Mouse (Mus musculus): ENCODE data around the gene Emilin1. TPM values are rescaled to one million over a fixed set of nuclear protein-coding genes. Genes with fewer than 3 reads are reported as not detected.

Gene Emilin1
- total RNA-seq, 1 experiment, result 16.6 TPM

GRCm38 (mm10) chr5:30963916-30964315 is 50.7 kb downstream of the Emilin1 start:
- H3K27ac ChIP-seq (ENCODE audit: insufficient read depth, low read depth, low read length, poor library complexity, severe bottlenecking), result no peak overlapping the region
- no peak for DNase-seq (ENCODE audit: low read depth, low spot score)
- 0 out of 2 replicates have a peak, but pooled peaks cover under 1% of the 10 kb centered on the region for H3K36me3 ChIP-seq (ENCODE audit: control insufficient read depth, insufficient read depth, low read length, poor library complexity, severe bottlenecking)
- TF ChIP-seq CHD2 (IDR thresholded peaks at IDR 0.05; ENCODE audit: low read depth, low read length) (no peak), MAFK (IDR thresholded peaks at IDR 0.05; ENCODE audit: insufficient read depth, low read depth, low read length) (no peak), ZNF384 (IDR thresholded peaks at IDR 0.05; ENCODE audit: low read depth, low read length) (no peak), ZC3H11A (IDR thresholded peaks at IDR 0.05; ENCODE audit: borderline replicate concordance, low read depth, low read length) (no peak), HCFC1 (IDR thresholded peaks at IDR 0.05; ENCODE audit: borderline replicate concordance, insufficient read depth, low read length) (no peak)
- H3K9me3 ChIP-seq (ENCODE audit: control insufficient read depth, insufficient read depth, low read depth, low read length), result no peaks in the 10 kb centered on the region
- H3K4me1 ChIP-seq (ENCODE audit: control insufficient read depth in 2 of 2, insufficient read depth in 2 of 2, low read length in 2 of 2, poor library complexity in 1 of 2), result no peaks in the 10 kb centered on the region
- H3K4me3 ChIP-seq (ENCODE audit: insufficient read depth in 1 of 2, low read depth in 1 of 2, low read length in 2 of 2, poor library complexity in 1 of 2, severe bottlenecking in 1 of 2), result no peak overlapping the region
- in situ Hi-C loops (cut with MboI; ENCODE audit: low sequenced_read_pairs in 2 of 2, unreplicated experiment in 2 of 2), result no loop called here
- no peak overlapping the region for H3K9ac ChIP-seq (ENCODE audit: insufficient read depth, low read depth, low read length, poor library complexity, severe bottlenecking)

- Histone ChIP-seq H3K27ac (ENCODE audit: insufficient read depth, low read depth, low read length, poor library complexity, severe bottlenecking) (no peak overlapping the region), H3K4me3 (ENCODE audit: insufficient read depth in 1 of 2, low read depth in 1 of 2, low read length in 2 of 2, poor library complexity in 1 of 2, severe bottlenecking in 1 of 2) (no peak overlapping the region), H3K9ac (ENCODE audit: insufficient read depth, low read depth, low read length, poor library complexity, severe bottlenecking) (no peak overlapping the region), H3K36me3 (ENCODE audit: control insufficient read depth, insufficient read depth, low read length, poor library complexity, severe bottlenecking) (no peaks in the 10 kb centered on the region), H3K9me3 (ENCODE audit: control insufficient read depth, insufficient read depth, low read depth, low read length) (no peaks in the 10 kb centered on the region), H3K4me1 (ENCODE audit: control insufficient read depth in 2 of 2, insufficient read depth in 2 of 2, low read length in 2 of 2, poor library complexity in 1 of 2) (no peaks in the 10 kb centered on the region)
- no peak for DNase-seq (ENCODE audit: low read depth, low spot score)
- in situ Hi-C loops (cut with MboI; ENCODE audit: low sequenced_read_pairs in 2 of 2, unreplicated experiment in 2 of 2), result no loop called here
- TF ChIP-seq ZC3H11A (IDR thresholded peaks at IDR 0.05; ENCODE audit: borderline replicate concordance, low read depth, low read length) (no peak), ZNF384 (IDR thresholded peaks at IDR 0.05; ENCODE audit: low read depth, low read length) (no peak), CHD2 (IDR thresholded peaks at IDR 0.05; ENCODE audit: low read depth, low read length) (no peak), HCFC1 (IDR thresholded peaks at IDR 0.05; ENCODE audit: borderline replicate concordance, insufficient read depth, low read length) (no peak), MAFK (IDR thresholded peaks at IDR 0.05; ENCODE audit: insufficient read depth, low read depth, low read length) (no peak)
Measured at GRCm38 (mm10) chr5:30966189-30966588, 53.0 kb downstream of the Emilin1 start.

- in situ Hi-C loops (cut with MboI; ENCODE audit: low sequenced_read_pairs in 2 of 2, unreplicated experiment in 2 of 2), result no loop called here
- no peak within 1 kb of the TSS for H3K27ac ChIP-seq (ENCODE audit: insufficient read depth, low read depth, low read length, poor library complexity, severe bottlenecking)
- H3K9me3 ChIP-seq (ENCODE audit: control insufficient read depth, insufficient read depth, low read depth, low read length), result no peaks in the 10 kb centered on the region
- TF ChIP-seq CHD2 (IDR thresholded peaks at IDR 0.05; ENCODE audit: low read depth, low read length) (no peak), ZNF384 (IDR thresholded peaks at IDR 0.05; ENCODE audit: low read depth, low read length) (no peak), ZC3H11A (IDR thresholded peaks at IDR 0.05; ENCODE audit: borderline replicate concordance, low read depth, low read length) (no peak), HCFC1 (IDR thresholded peaks at IDR 0.05; ENCODE audit: borderline replicate concordance, insufficient read depth, low read length) (no peak), MAFK (IDR thresholded peaks at IDR 0.05; ENCODE audit: insufficient read depth, low read depth, low read length) (no peak)
- H3K36me3 ChIP-seq (ENCODE audit: control insufficient read depth, insufficient read depth, low read length, poor library complexity, severe bottlenecking), result no peaks in the 10 kb centered on the region
- no peak within 1 kb of the TSS for H3K9ac ChIP-seq (ENCODE audit: insufficient read depth, low read depth, low read length, poor library complexity, severe bottlenecking)
- no peak within 1 kb of the TSS for H3K4me3 ChIP-seq (ENCODE audit: insufficient read depth in 1 of 2, low read depth in 1 of 2, low read length in 2 of 2, poor library complexity in 1 of 2, severe bottlenecking in 1 of 2)
- no peak for DNase-seq (ENCODE audit: low read depth, low spot score)
- H3K4me1 ChIP-seq (ENCODE audit: control insufficient read depth in 2 of 2, insufficient read depth in 2 of 2, low read length in 2 of 2, poor library complexity in 1 of 2), result no peaks in the 10 kb centered on the region
Measured at GRCm38 (mm10) chr5:30968416-30968815, 55.2 kb downstream of the Emilin1 start, which contains the start of gene Tcf23. Gene Tcf23 (plus strand): TSS chr5:30968662.

GRCm38 (mm10) chr5:30969440-30969839 is 56.2 kb downstream of the Emilin1 start:
- Histone ChIP-seq H3K4me3 (ENCODE audit: insufficient read depth in 1 of 2, low read depth in 1 of 2, low read length in 2 of 2, poor library complexity in 1 of 2, severe bottlenecking in 1 of 2) (no peak overlapping the region), H3K4me1 (ENCODE audit: control insufficient read depth in 2 of 2, insufficient read depth in 2 of 2, low read length in 2 of 2, poor library complexity in 1 of 2) (no peaks in the 10 kb centered on the region)
- no peak for DNase-seq (ENCODE audit: low read depth, low spot score)

More at GRCm38 (mm10) chr5:30969440-30969839, 56.2 kb downstream of the Emilin1 start:
- TF ChIP-seq HCFC1 (IDR thresholded peaks at IDR 0.05; ENCODE audit: borderline replicate concordance, insufficient read depth, low read length) (no peak), ZC3H11A (IDR thresholded peaks at IDR 0.05; ENCODE audit: borderline replicate concordance, low read depth, low read length) (no peak), CHD2 (IDR thresholded peaks at IDR 0.05; ENCODE audit: low read depth, low read length) (no peak), ZNF384 (IDR thresholded peaks at IDR 0.05; ENCODE audit: low read depth, low read length) (no peak), MAFK (IDR thresholded peaks at IDR 0.05; ENCODE audit: insufficient read depth, low read depth, low read length) (no peak)
- H3K36me3 ChIP-seq (ENCODE audit: control insufficient read depth, insufficient read depth, low read length, poor library complexity, severe bottlenecking), result no peaks in the 10 kb centered on the region
- no peak overlapping the region for H3K9ac ChIP-seq (ENCODE audit: insufficient read depth, low read depth, low read length, poor library complexity, severe bottlenecking)
- H3K27ac ChIP-seq (ENCODE audit: insufficient read depth, low read depth, low read length, poor library complexity, severe bottlenecking), result no peak overlapping the region
- H3K9me3 ChIP-seq (ENCODE audit: control insufficient read depth, insufficient read depth, low read depth, low read length), result no peaks in the 10 kb centered on the region
- in situ Hi-C loops (cut with MboI; ENCODE audit: low sequenced_read_pairs in 2 of 2, unreplicated experiment in 2 of 2), result no loop called here

Other genes with a start within 250 kb of the Emilin1 start
- 102 and 146 TPM in 2 replicates for gene Cenpa, start 246.6 kb upstream of the Emilin1 start, total RNA-seq (2012; rRNA removed)
- 5.3 and 12.4 TPM in 2 replicates for gene Dpysl5, start 201.8 kb upstream of the Emilin1 start, total RNA-seq (2012; rRNA removed)
- 2.3 and 3.8 TPM in 2 replicates for gene Mapre3, start 98.8 kb upstream of the Emilin1 start, total RNA-seq (2012; rRNA removed)
- gene Tmem214, start 45.4 kb upstream of the Emilin1 start, total RNA-seq (2012; rRNA removed), result 66.9 and 90.3 TPM in 2 replicates
- 17.0 and 19.7 TPM in 2 replicates for gene Agbl5, start 24.7 kb upstream of the Emilin1 start, total RNA-seq (2012; rRNA removed)
- gene Ost4, start 5.6 kb upstream of the Emilin1 start, total RNA-seq (2012; rRNA removed), result 203 and 229 TPM in 2 replicates
- 14.9 and 21.2 TPM in 2 replicates for gene Khk, start 8.0 kb downstream of the Emilin1 start, total RNA-seq (2012; rRNA removed)
- 14.7 and 21.5 TPM in 2 replicates for gene Cgref1, start 32.2 kb downstream of the Emilin1 start, total RNA-seq (2012; rRNA removed)
- gene Preb, start 47.0 kb downstream of the Emilin1 start, total RNA-seq (2012; rRNA removed), result 94.2 and 96.4 TPM in 2 replicates
- gene Tcf23, start 55.3 kb downstream of the Emilin1 start, total RNA-seq (2012; rRNA removed), result 0.05 and 0.27 TPM in 2 replicates
- gene Atraid, start 134.9 kb downstream of the Emilin1 start, total RNA-seq (2012; rRNA removed), result 53.7 and 64.5 TPM in 2 replicates
- 44.1 and 51.3 TPM in 2 replicates for gene Slc5a6, start 135.5 kb downstream of the Emilin1 start, total RNA-seq (2012; rRNA removed)
- gene Cad, start 141.4 kb downstream of the Emilin1 start, total RNA-seq (2012; rRNA removed), result 154 and 258 TPM in 2 replicates
- 0.37 and 0.67 TPM in 2 replicates for gene Dnajc5g, start 192.9 kb downstream of the Emilin1 start, total RNA-seq (2012; rRNA removed)
- 1.5 and 2.5 TPM in 2 replicates for gene Slc30a3, start 194.8 kb downstream of the Emilin1 start, total RNA-seq (2012; rRNA removed)
- 1.3 and 2.3 TPM in 2 replicates for gene Trim54, start 203.3 kb downstream of the Emilin1 start, total RNA-seq (2012; rRNA removed)
- gene Ucn, start 225.4 kb downstream of the Emilin1 start, total RNA-seq (2012; rRNA removed), result not detected in 2 replicates
- 43.1 and 45.7 TPM in 2 replicates for gene Mpv17, start 240.8 kb downstream of the Emilin1 start, total RNA-seq (2012; rRNA removed)

Data from ES-E14 (cell line).